Mouse (Mus musculus): Measurements from ENCODE around the gene Adarb1.

DNA sequence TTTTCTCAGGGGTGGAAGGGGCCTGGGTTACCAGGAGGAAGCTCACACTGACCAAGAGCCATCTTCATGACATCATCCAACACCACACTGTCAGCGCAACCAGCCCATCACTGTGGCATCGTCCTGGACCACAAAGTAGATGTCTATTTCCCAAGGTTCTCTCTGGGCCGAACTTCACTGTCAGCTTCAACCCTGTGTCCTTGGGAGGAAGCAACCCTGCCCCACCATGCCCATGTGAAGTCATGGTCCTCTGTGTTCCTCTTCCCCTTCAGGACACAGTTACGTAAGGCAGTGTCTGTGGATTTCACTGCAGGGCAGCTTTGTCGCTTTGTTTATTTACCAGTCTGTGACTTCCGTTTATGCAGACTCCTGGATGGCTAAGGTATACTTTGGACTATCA is 27.0 kb downstream of the Adarb1 start:
- no peak for TF ChIP-seq CTCF (IDR thresholded peaks at IDR 0.05; ENCODE audit: low read depth)
- no peak for TF ChIP-seq EP300 (optimal IDR thresholded peaks at IDR 0.05)

All from stomach, postnatal 0 days (tissue).